Mouse (Mus musculus) testis, adult 2 months (tissue): ENCODE measurements around the gene Azin2.

Experiments used
- CTCF ChIP-seq: fragments of 200-500 bp; IDR thresholded peaks from 2 replicates; pipeline ENCODE4 v1.5.1; 2012; ENCODE audit warnings: low read depth, mild to moderate bottlenecking, inconsistent platforms, low read length, moderate library complexity; ENCODE audit not compliant: control insufficient read depth, insufficient read depth, insufficient replicate concordance
- POLR2A ChIP-seq: fragments of 200-500 bp; IDR thresholded peaks from 2 replicates; pipeline ENCODE4 v1.6.1; 2012; ENCODE audit warnings: low read depth, mild to moderate bottlenecking, inconsistent platforms, low read length, moderate library complexity; ENCODE audit not compliant: control insufficient read depth

DNA sequence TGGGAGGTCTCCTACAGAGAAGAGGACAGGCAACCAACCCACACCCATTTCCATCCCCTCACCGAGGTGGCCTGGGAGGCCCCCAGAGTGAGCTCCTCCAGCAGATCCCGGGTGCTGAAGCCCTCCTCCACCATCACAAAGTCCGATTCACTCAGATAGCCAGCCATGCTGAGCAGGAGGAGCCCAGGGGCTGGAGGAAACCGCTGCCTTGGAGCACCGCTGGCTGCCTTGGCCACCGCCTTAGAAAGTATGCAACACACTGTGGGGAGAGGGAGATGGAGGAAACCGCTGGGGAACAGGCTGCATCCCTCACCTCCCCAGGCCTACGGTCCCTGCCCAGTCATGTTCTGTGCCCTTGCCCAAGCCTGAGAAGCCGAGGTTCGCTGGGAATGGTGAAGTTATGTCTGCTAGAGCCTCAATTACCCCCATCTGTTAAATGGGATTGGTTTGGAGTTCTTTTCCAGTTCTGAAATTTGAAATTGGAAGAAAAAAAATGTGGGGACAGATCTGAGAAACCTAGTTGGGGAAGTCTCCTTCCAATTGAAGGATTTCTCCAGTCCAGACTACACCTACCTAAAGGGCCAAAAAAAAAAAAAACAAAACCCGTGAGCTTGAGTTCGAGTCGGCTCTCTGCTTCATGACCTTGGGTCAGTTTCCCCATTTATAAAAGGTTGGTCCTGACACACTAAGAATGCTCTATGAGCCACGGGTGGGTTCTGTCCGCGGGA is 777 bp downstream of the Azin2 start:
- no peak for TF ChIP-seq CTCF
- TF ChIP-seq POLR2A = no peak
